Mouse (Mus musculus): ENCODE results near the gene Lrrc74a.
A peak's percentile ranks its signal among the peaks of the same experiment; 100 is the strongest.

Lrrc74a gene

GRCm38 (mm10) chr12:86719961-86720639, 14.1 kb upstream of the Lrrc74a start:
- DNase-seq (ENCODE audit: low read depth, low spot score), result no peak

GRCm38 (mm10) chr12:86721453-86721852, 12.7 kb upstream of the Lrrc74a start:
- no peak for DNase-seq (ENCODE audit: low read depth, low spot score)

- DNase-seq (ENCODE audit: low read depth, low spot score), result no peak
Measured at GRCm38 (mm10) chr12:86724300-86724699, 9.9 kb upstream of the Lrrc74a start.

- DNase-seq (ENCODE audit: low read depth, low spot score), result no peak
Measured at GRCm38 (mm10) chr12:86725706-86726105, 8.5 kb upstream of the Lrrc74a start.

GRCm38 (mm10) chr12:86726120-86726640, 8.0 kb upstream of the Lrrc74a start, which contains the start of gene Angel1:
Gene Angel1 (minus strand): TSS chr12:86726460.
- DNase-seq (ENCODE audit: low read depth, low spot score), result peak; percentile 92

- DNase-seq (ENCODE audit: low read depth, low spot score), result no peak
Measured at GRCm38 (mm10) chr12:86761036-86761435, 26.9 kb downstream of the Lrrc74a start.

GRCm38 (mm10) chr12:86764060-86764459, 29.9 kb downstream of the Lrrc74a start:
- no peak for DNase-seq (ENCODE audit: low read depth, low spot score)

GRCm38 (mm10) chr12:86766467-86766866, 32.3 kb downstream of the Lrrc74a start:
- DNase-seq (ENCODE audit: low read depth, low spot score), result no peak

GRCm38 (mm10) chr12:86767868-86768631, 33.9 kb downstream of the Lrrc74a start:
- DNase-seq (ENCODE audit: low read depth, low spot score), result no peak

- no peak for DNase-seq (ENCODE audit: low read depth, low spot score)
Measured at GRCm38 (mm10) chr12:86768986-86769580, 34.9 kb downstream of the Lrrc74a start.

- no peak for DNase-seq (ENCODE audit: low read depth, low spot score)
Measured at GRCm38 (mm10) chr12:86769819-86770218, 35.6 kb downstream of the Lrrc74a start.

- no peak for DNase-seq (ENCODE audit: low read depth, low spot score)
Measured at GRCm38 (mm10) chr12:86770261-86770670, 36.1 kb downstream of the Lrrc74a start.

GRCm38 (mm10) chr12:86770927-86771326, 36.8 kb downstream of the Lrrc74a start:
- no peak for DNase-seq (ENCODE audit: low read depth, low spot score)

- peak; percentile 82 for DNase-seq (ENCODE audit: low read depth, low spot score)
Measured at GRCm38 (mm10) chr12:86771823-86772427, 37.8 kb downstream of the Lrrc74a start.

- no peak for DNase-seq (ENCODE audit: low read depth, low spot score)
Measured at GRCm38 (mm10) chr12:86772551-86772950, 38.4 kb downstream of the Lrrc74a start.

- no peak for DNase-seq (ENCODE audit: low read depth, low spot score)
Measured at GRCm38 (mm10) chr12:86775561-86776280, 41.6 kb downstream of the Lrrc74a start.

- DNase-seq (ENCODE audit: low read depth, low spot score), result no peak
Measured at GRCm38 (mm10) chr12:86776341-86776860, 42.2 kb downstream of the Lrrc74a start.

GRCm38 (mm10) chr12:86778531-86778930, 44.4 kb downstream of the Lrrc74a start:
- DNase-seq (ENCODE audit: low read depth, low spot score), result no peak

- no peak for DNase-seq (ENCODE audit: low read depth, low spot score)
Measured at GRCm38 (mm10) chr12:86779206-86779989, 45.2 kb downstream of the Lrrc74a start.

GRCm38 (mm10) chr12:86781654-86782202, 47.6 kb downstream of the Lrrc74a start:
- DNase-seq (ENCODE audit: low read depth, low spot score), result no peak
